Mouse (Mus musculus) inflammation-experienced regulatory T-cells (primary cell): ENCODE data around the gene Prr19. TPM values are rescaled to one million over a fixed set of nuclear protein-coding genes. Genes with fewer than 3 reads are reported as not detected.

Source experiments
- polyA plus RNA-seq, 2 experiments: library from polyadenylated mRNA; unstranded; fragments of 100-300 nt; shearing (Covaris generic); gene quantifications; one replicate each; pipeline ENCODE4 v1.2.1; 2017

The Prr19 gene
- polyA plus RNA-seq = not detected

GRCm38 (mm10) chr7:25301063-25301462 lies at the start of gene Prr19:
Prr19 (plus strand) TSS chr7:25301411.

GRCm38 (mm10) chr7:25267301-25267750 lies 33.9 kb upstream of the Prr19 start, which contains the start of gene Cic:
Cic (plus strand) TSS chr7:25267704.

DNA sequence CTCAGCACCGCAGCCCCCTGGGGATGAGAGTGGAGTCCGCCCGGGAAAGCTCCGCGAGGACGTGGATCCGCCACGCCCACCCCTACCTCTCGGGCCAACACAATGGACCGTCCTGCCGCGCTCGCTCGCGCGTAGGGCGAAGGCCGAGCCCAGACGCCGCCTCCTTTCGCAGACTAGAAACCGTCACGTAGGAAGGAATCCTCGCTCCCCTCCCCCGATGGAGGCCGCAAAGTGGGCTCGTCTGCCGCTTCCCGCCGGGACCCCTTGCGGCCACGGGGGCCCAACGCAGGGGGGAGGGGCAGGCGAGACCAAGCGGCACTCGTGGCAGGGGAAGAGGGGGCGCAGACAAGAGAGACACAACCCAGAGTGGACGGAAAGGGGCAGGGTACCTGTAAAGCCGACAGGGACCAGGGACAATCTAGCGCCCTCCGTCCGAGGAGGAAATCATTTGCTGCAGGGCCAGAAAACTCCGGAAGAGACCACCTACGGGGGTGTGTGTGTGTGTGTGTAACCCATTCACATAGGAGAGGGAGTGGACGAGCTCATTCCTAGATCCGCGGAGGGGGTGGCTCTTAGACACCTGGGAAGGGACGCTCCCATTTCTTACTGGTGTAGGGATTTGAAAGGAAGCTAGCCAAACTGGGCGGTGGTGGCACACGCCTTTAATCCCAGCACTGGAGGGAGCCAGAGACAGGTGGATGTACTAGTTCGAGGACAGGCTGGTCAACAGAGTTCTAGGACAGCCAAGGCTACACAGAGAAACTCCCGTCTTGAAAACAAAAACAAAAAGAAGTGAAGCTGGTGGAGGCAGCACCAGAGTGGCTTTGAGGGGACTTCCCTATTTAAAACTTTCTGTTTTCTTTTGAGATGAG lies 3.5 kb upstream of the Prr19 start, which contains the start of gene Pafah1b3:
Pafah1b3 (minus strand) TSS at position 533 of the 872 bp plus-strand sequence.

GRCm38 (mm10) chr7:25305956-25306613 lies 4.9 kb downstream of the Prr19 start, which contains the start of gene Tmem145:
Tmem145 (plus strand) TSS chr7:25306106.

GRCm38 (mm10) chr7:25316532-25317445 lies 15.6 kb downstream of the Prr19 start, which contains the start of gene Megf8:
Megf8 (plus strand) TSS chr7:25317164.

Other genes with a start within 250 kb of the Prr19 start
- 1 to 10 TPM; 9.0 to 9.7 TPM for gene Grik5, start 229.1 kb upstream of the Prr19 start, polyA plus RNA-seq
- gene Zfp574, start 228.8 kb upstream of the Prr19 start, polyA plus RNA-seq = 10 to 100 TPM; 29.8 to 38.6 TPM
- gene Pou2f2, start 121.7 kb upstream of the Prr19 start, polyA plus RNA-seq = 100 to 1,000 TPM in 1 of 2 experiments, 10 to 100 TPM in 1; 66.9 to 118 TPM
- gene Dedd2, start 80.8 kb upstream of the Prr19 start, polyA plus RNA-seq = 100 to 1,000 TPM in 1 of 2 experiments, 10 to 100 TPM in 1; 97.0 to 125 TPM
- 1 to 10 TPM; 3.4 to 3.5 TPM for gene Zfp526, start 80.0 kb upstream of the Prr19 start, polyA plus RNA-seq
- 10 to 100 TPM; 85.3 to 85.7 TPM for gene Gsk3a, start 63.6 kb upstream of the Prr19 start, polyA plus RNA-seq
- gene Erf, start 50.6 kb upstream of the Prr19 start, polyA plus RNA-seq = 1 to 10 TPM; 1.5 to 1.9 TPM
- gene Cic, start 33.7 kb upstream of the Prr19 start, polyA plus RNA-seq = 10 to 100 TPM; 30.3 to 31.4 TPM
- 10 to 100 TPM; 24.1 to 47.5 TPM for gene Pafah1b3, start 3.4 kb upstream of the Prr19 start, polyA plus RNA-seq
- gene Tmem145, start 4.7 kb downstream of the Prr19 start, polyA plus RNA-seq = under 1 TPM in 1 of 2 experiments, not detected in 1; 0.67 TPM
- under 1 TPM; 0.25 to 0.39 TPM for gene Megf8, start 15.8 kb downstream of the Prr19 start, polyA plus RNA-seq
- not detected for gene Cnfn, start 68.3 kb downstream of the Prr19 start, polyA plus RNA-seq
- gene Lipe, start 97.3 kb downstream of the Prr19 start, polyA plus RNA-seq = 10 to 100 TPM; 13.8 to 15.9 TPM
- gene Cxcl17, start 111.5 kb downstream of the Prr19 start, polyA plus RNA-seq = 1 to 10 TPM in 1 of 2 experiments, under 1 TPM in 1; 0.57 to 1.1 TPM
- gene Ceacam1, start 176.2 kb downstream of the Prr19 start, polyA plus RNA-seq = 1 to 10 TPM; 2.4 to 3.5 TPM
- under 1 TPM; 0.16 to 0.55 TPM for gene Ceacam2, start 238.4 kb downstream of the Prr19 start, polyA plus RNA-seq